Comparison of ENCODE assay signal across 11 mouse cellular contexts in the genomic region with DNA sequence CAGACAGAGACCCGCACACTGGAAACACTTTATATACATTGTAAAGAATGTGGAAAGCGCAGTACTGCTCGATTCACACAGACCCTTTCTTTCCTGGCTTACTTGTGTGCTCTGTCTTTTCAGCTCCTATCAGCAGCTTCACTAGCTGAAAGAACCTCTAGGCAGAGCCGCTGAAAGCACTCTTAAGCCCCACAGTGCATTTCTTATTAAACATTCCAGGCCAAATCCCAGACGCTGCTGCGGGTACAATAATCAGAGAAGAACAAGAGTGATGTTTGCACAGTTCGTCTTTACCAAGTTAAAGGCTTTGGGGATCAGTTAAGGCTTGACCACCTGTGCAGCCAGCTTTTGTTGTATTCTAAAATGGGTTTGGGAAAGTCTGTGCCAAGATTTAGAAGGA. TPM values are rescaled to one million over a fixed set of nuclear protein-coding genes. Genes with fewer than 3 reads are reported as not detected.
DNase-seq lines count a peak whose midpoint lies in the region; ATAC-seq and TF ChIP-seq lines count a peak whose summit lies in the region.
"Had no signal": no experiment of that assay in that cellular context is flagged by ENCODE, and none has a peak within 500 bp of the region (broad histone marks: within the 10 kb centered on the region; RNA-seq: fewer than 3 reads in every experiment).

No protein-coding gene starts in this region.

- no peaks in the 10 kb centered on the region for H3K79me2 ChIP-seq in heart, adult 2 months (replicated peaks; ENCODE audit: control insufficient read depth, insufficient read depth, low read length)

- intact Hi-C loops in heart, adult 2 months (cut with DNase I) = no loop called here

- ATAC-seq in heart, embryonic 11.5 days (replicated peaks; ENCODE audit: insufficient number of reproducible peaks, low FRiP score, low TSS enrichment) = no peak
- ATAC-seq in midbrain, embryonic 13.5 days = peak; percentile 80
- ATAC-seq: Patski had no signal

- H3K27me3 ChIP-seq in heart, embryonic 11.5 days (ENCODE audit: control insufficient read depth, insufficient read depth, low read length) = no peaks in the 10 kb centered on the region
- no peaks in the 10 kb centered on the region for H3K27me3 ChIP-seq in heart, adult 2 months (ENCODE audit: control insufficient read depth, insufficient read depth, low read length)
- H3K27me3 ChIP-seq in hindbrain, embryonic 10.5 days (ENCODE audit: insufficient read depth, poor library complexity, severe bottlenecking) = no peaks in the 10 kb centered on the region
- no peaks in the 10 kb centered on the region for H3K27me3 ChIP-seq in midbrain, embryonic 13.5 days
- H3K27me3 ChIP-seq: Patski had no signal

- TF ChIP-seq POLR2A in heart, adult 2 months (IDR thresholded peaks at IDR 0.05; ENCODE audit: insufficient read depth, low read depth, low read length) = no peak

- 0 out of 2 replicates have a peak overlapping the region, but pooled peaks have one; percentile 2 for H3K9ac ChIP-seq in heart, embryonic 11.5 days (ENCODE audit: low read depth, low read length)
- no peak overlapping the region for H3K9ac ChIP-seq in heart, adult 2 months (ENCODE audit: low read depth, low read length)
- H3K9ac ChIP-seq in midbrain, embryonic 13.5 days (replicated peaks) = peak overlapping the region; percentile 41; the same call in 1 of the 2 replicates
- H3K9ac ChIP-seq: liver, embryonic 14.5 days had no signal

- no peak for DNase-seq in heart, adult 2 months
- peak; percentile 59 for DNase-seq in embryo, embryonic 10.5 days (ENCODE audit: low spot score)
- no peak for DNase-seq in hindbrain, embryonic 10.5 days (ENCODE audit: low spot score)
- DNase-seq in gastrocnemius, postnatal 10 days = no peak
- DNase-seq in frontal cortex, postnatal 10 days (ENCODE audit: low spot score in 2 of 2) = no peak
- DNase-seq in B cell, adult 2 months = no peak
- DNase-seq: heart, postnatal 36 days had no signal

- H3K4me1 ChIP-seq in heart, embryonic 11.5 days (ENCODE audit: control insufficient read depth, insufficient read depth, low read length) = 0 out of 2 replicates have a peak, but pooled peaks cover 5% of the 10 kb centered on the region
- no peaks in the 10 kb centered on the region for H3K4me1 ChIP-seq in heart, adult 2 months (ENCODE audit: control insufficient read depth, insufficient read depth, low read length)
- H3K4me1 ChIP-seq in hindbrain, embryonic 10.5 days (replicated peaks) = peaks cover 17% of the 10 kb centered on the region
- peaks cover 22% of the 10 kb centered on the region for H3K4me1 ChIP-seq in midbrain, embryonic 13.5 days (replicated peaks)

- no peaks in the 10 kb centered on the region for H3K36me3 ChIP-seq in heart, embryonic 11.5 days (ENCODE audit: control insufficient read depth, insufficient read depth, low read length)
- no peaks in the 10 kb centered on the region for H3K36me3 ChIP-seq in heart, adult 2 months (ENCODE audit: control insufficient read depth, insufficient read depth, low read length)
- no peaks in the 10 kb centered on the region for H3K36me3 ChIP-seq in hindbrain, embryonic 10.5 days
- no peaks in the 10 kb centered on the region for H3K36me3 ChIP-seq in midbrain, embryonic 13.5 days

- no peak for TF ChIP-seq CTCF in heart, adult 2 months (IDR thresholded peaks at IDR 0.05)

- no peaks in the 10 kb centered on the region for H3K9me3 ChIP-seq in heart, embryonic 11.5 days (replicated peaks; ENCODE audit: control insufficient read depth, low read length)
- H3K9me3 ChIP-seq in hindbrain, embryonic 10.5 days = no peaks in the 10 kb centered on the region
- H3K9me3 ChIP-seq in midbrain, embryonic 13.5 days = no peaks in the 10 kb centered on the region

- TF ChIP-seq EP300 in heart, adult 2 months (IDR thresholded peaks at IDR 0.05; ENCODE audit: insufficient read depth, low read depth, low read length) = no peak

- peak overlapping the region; percentile 42; the same call in 1 of the 2 replicates for H3K27ac ChIP-seq in heart, embryonic 11.5 days (ENCODE audit: low read depth, low read length)
- H3K27ac ChIP-seq in heart, adult 2 months = no peak overlapping the region
- H3K27ac ChIP-seq in hindbrain, embryonic 10.5 days = peak overlapping the region; percentile 79
- H3K27ac ChIP-seq in midbrain, embryonic 13.5 days = peak overlapping the region; percentile 87
- H3K27ac ChIP-seq: liver, embryonic 14.5 days had no signal

- 44% methylated on average over 7 of the region's 7 CpGs for WGBS in heart, embryonic 11.5 days (ENCODE audit: insufficient replicate concordance)
- WGBS in heart, adult 2 months = 53% methylated on average over 7 of the region's 7 CpGs
- WGBS in hindbrain, embryonic 10.5 days = 54% methylated on average over 7 of the region's 7 CpGs
- WGBS in midbrain, embryonic 13.5 days = 8% methylated on average over 7 of the region's 7 CpGs

- H3K4me3 ChIP-seq in heart, embryonic 11.5 days (ENCODE audit: low read depth, low read length) = no peak overlapping the region
- H3K4me3 ChIP-seq in heart, adult 2 months = no peak overlapping the region
- H3K4me3 ChIP-seq in hindbrain, embryonic 10.5 days = no peak overlapping the region
- no peak overlapping the region for H3K4me3 ChIP-seq in midbrain, embryonic 13.5 days (replicated peaks)

- no peak overlapping the region for H3K4me2 ChIP-seq in heart, embryonic 11.5 days
- H3K4me2 ChIP-seq in midbrain, embryonic 13.5 days (replicated peaks) = no peak overlapping the region

RNA-seq across cellular contexts. Expression of a gene that starts 12.1 kb away (rescaled TPM):
- polyA plus RNA-seq in heart, embryonic 11.5 days (2014; fragmentation: Nextera tagmentation; extraction: Ambion mirVana) = 133 and 136 TPM in 2 replicates
- total RNA-seq in heart, adult 2 months (2021) = 100 to 1,000 TPM; 250 to 288 TPM
- polyA plus RNA-seq in heart, adult 2 months (2012; rRNA removed) = 99.0 and 192 TPM in 2 replicates
- polyA plus RNA-seq in hindbrain, embryonic 10.5 days (2016; fragmentation: Nextera tagmentation; extraction: Ambion mirVana) = 75.4 and 78.2 TPM in 2 replicates
- 91.4 and 94.5 TPM in 2 replicates for polyA plus RNA-seq in midbrain, embryonic 13.5 days (2015; fragmentation: Nextera tagmentation; extraction: Ambion mirVana)
- 100 to 1,000 TPM; 131 to 143 TPM for total RNA-seq in gastrocnemius, postnatal 10 days (2021)

RNA-seq across cellular contexts. Expression of a gene that starts 23.7 kb away (rescaled TPM):
- 4.2 and 5.2 TPM in 2 replicates for polyA plus RNA-seq in heart, embryonic 11.5 days (2014; fragmentation: Nextera tagmentation; extraction: Ambion mirVana)
- 1 to 10 TPM; 5.4 to 5.9 TPM for total RNA-seq in heart, adult 2 months (2021)
- polyA plus RNA-seq in heart, adult 2 months (2012; rRNA removed) = 2.4 and 3.7 TPM in 2 replicates
- 5.6 and 6.1 TPM in 2 replicates for polyA plus RNA-seq in hindbrain, embryonic 10.5 days (2016; fragmentation: Nextera tagmentation; extraction: Ambion mirVana)
- polyA plus RNA-seq in midbrain, embryonic 13.5 days (2015; fragmentation: Nextera tagmentation; extraction: Ambion mirVana) = 4.7 and 5.4 TPM in 2 replicates
- total RNA-seq in gastrocnemius, postnatal 10 days (2021) = 1 to 10 TPM; 6.3 to 6.5 TPM
